Mouse (Mus musculus): ENCODE data around the gene C4bp. TPM values are rescaled to one million over a fixed set of nuclear protein-coding genes. Genes with fewer than 3 reads are reported as not detected.

C4bp gene
- not detected for polyA plus RNA-seq (2017; shearing (Covaris generic))

GRCm38 (mm10) chr1:130661454-130661853, at the start of gene C4bp:
TSS of gene C4bp (minus strand) at chr1:130661632.

GRCm38 (mm10) chr1:130629521-130629920, 31.9 kb downstream of the C4bp start, which contains the start of gene Zp3r:
TSS of gene Zp3r (minus strand) at chr1:130629621.

Other genes starting within 250 kb of the C4bp start
- not detected for gene Cd55b, start 238.6 kb downstream of the C4bp start, polyA plus RNA-seq (2017; shearing (Covaris generic))
- 58.2 TPM for gene Cd55, start 198.9 kb downstream of the C4bp start, polyA plus RNA-seq (2017; shearing (Covaris generic))
- gene Zp3r, start 32.0 kb downstream of the C4bp start, polyA plus RNA-seq (2017; shearing (Covaris generic)) = not detected
- gene Gm29427, start 54.2 kb upstream of the C4bp start, polyA plus RNA-seq (2017; shearing (Covaris generic)) = not detected
- 6.7 TPM for gene Yod1, start 55.7 kb upstream of the C4bp start, polyA plus RNA-seq (2017; shearing (Covaris generic))
- 4.9 TPM for gene Pfkfb2, start 67.6 kb upstream of the C4bp start, polyA plus RNA-seq (2017; shearing (Covaris generic))
- 0.31 TPM for gene AA986860, start 70.3 kb upstream of the C4bp start, polyA plus RNA-seq (2017; shearing (Covaris generic))
- 0.41 TPM for gene Fcamr, start 139.3 kb upstream of the C4bp start, polyA plus RNA-seq (2017; shearing (Covaris generic))
- 0.18 TPM for gene Pigr, start 165.1 kb upstream of the C4bp start, polyA plus RNA-seq (2017; shearing (Covaris generic))
- 9.1 TPM for gene Fcmr, start 204.0 kb upstream of the C4bp start, polyA plus RNA-seq (2017; shearing (Covaris generic))
- gene Il24, start 225.8 kb upstream of the C4bp start, polyA plus RNA-seq (2017; shearing (Covaris generic)) = not detected
- not detected for gene Il20, start 249.8 kb upstream of the C4bp start, polyA plus RNA-seq (2017; shearing (Covaris generic))